Mouse (Mus musculus) 416B (cell line): ENCODE data around the gene Nrf1.

Experiments used
- DNase-seq: peaks from one replicate; pipeline ENCODE4 v3.0.0; 2011; ENCODE audit warnings: low read depth

Nrf1 gene

DNA sequence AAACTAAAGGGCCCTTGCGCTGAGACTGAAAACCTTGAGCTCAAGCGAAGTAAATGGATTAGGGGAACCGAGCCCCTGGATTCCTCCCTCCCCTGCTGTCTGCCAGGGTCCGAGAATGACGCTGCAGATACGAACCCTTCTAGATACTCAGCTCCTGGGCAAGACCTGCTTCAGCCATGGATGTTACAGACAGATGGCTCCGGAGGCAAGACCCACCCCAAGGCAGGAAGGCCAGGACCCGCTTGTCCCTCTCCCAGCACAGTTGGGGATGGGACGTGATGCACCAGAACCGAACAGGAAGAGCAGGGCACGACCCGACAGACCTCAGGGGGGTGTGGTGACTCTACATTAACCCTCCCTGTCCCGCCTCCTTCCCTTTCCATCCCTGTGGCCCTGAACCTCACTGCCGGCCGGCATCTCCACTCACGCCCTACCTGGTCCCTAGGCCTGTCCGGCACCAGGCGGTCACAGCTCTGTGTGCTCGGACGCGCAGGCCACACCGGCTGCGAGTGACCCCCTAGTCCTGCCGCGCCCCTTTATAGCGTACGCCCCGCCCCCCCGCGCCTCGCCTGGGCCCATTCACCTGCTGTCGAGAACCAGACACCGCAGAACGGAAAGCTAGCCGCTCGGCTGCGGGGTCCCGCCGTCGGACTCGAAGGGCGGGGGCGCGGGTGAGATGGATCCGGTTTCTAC lies 127.6 kb downstream of the Nrf1 start:
- no peak for DNase-seq

DNA sequence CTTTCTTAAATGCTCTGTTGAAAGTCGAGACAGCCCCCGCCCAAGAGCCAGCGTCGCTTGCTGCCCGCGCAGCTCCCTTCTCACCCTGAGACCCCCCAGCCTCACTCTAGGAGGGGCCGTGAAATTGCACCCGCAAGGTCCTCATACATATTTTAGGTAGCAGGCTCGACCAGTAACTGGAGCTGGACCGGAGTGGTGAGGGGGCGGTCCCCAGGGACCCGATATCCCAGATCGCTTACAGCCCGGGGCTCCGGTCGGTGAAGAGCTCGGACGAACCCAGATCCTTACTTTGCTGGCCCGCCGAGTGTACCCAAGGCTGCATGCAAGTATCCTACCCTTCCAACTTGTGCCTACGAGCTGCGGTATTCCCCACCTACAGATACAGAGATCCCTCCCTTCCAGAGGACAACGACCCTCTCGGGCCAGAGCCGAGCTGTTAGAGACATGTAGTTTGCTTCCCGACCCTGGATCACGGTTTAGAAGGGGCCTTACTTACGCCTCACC lies 128.2 kb downstream of the Nrf1 start:
- DNase-seq = no peak

DNA sequence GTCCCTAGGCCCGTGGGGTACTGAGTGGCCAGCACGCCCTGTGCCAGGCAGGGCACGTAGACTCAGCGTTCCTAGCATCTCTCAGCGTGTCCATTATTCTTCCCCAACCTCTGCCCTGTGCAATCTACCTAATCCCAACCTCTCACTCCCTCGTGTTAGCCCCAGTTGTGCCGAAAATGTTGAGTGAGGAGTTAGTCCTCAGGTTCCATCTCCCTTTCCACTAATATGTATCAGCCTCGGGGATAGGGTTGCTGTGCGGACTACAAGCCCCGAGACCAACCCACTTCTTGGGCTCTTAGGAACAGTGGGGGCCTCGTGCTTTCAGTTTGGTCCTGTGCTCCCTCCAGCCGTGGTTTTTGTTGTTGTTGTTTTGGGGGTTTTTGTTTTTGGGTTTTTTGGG lies 128.7 kb downstream of the Nrf1 start:
- DNase-seq = no peak

DNA sequence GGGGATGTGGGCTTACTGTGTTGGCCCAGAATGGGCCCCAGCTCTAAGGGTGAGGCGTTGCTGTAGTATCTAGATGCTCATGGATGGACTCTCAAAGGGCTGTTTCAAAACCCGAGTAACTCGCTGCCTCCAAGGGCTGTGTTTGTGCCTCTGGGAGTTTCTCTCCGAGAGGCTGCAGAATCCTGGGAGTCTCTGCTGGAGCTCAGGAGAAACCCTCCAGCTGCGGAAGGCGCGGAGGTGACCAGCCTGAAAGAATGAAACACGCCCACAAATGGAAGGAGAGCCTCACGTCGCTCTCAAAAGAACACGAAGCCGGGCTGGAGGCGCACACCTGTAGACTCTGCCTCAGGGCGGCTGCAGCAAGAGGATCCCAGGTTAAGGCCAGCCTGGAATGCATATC lies 129.5 kb downstream of the Nrf1 start:
- DNase-seq = no peak

DNA sequence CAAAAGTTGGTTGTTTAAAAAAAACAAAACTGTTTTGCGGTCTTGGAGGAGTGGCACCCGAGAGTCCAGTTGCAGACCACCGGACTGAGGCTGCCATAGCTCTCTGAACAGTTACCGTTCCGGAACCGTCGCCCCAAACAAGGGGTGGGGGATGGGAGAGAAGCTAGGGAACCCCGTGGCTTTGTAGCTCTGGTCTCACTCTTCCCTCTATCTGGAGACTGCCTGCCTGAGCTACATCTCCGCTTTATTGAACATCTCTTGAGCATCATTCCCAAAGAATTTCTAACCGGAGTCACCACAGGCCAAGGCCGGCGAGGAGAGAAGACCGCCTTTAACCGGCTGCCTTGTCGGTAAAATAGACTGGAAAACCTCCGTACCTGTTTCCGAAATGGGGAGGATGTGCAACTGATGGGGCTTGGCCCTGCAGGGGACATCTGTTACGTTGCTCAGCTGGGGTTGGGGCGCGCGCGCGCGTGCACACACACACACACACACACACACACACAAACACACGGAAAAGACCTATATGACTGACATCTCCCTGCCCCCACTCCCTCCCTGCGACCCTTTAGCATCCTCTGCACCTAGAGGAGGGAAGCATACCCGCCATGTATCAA lies 130.3 kb downstream of the Nrf1 start:
- no peak for DNase-seq

DNA sequence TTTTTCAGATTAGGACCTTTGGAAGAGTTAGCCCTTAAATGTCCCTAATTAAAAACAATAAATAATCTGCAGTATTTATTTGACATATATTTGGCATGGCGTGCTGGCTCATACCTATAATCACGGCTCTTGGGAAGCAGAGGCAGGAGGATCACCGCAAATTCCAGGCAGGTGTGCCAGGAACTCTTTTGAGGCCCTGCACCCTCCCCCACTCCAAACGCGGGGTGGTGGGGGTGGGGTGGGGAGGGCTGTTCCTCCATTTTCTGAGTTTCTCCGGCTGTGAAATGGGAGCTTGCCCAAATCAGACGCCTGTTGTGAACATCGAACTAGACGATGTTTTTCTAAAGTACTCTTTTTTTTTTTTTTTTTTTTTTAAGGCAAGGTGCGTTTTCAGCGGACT lies 131.3 kb downstream of the Nrf1 start:
- no peak for DNase-seq

DNA sequence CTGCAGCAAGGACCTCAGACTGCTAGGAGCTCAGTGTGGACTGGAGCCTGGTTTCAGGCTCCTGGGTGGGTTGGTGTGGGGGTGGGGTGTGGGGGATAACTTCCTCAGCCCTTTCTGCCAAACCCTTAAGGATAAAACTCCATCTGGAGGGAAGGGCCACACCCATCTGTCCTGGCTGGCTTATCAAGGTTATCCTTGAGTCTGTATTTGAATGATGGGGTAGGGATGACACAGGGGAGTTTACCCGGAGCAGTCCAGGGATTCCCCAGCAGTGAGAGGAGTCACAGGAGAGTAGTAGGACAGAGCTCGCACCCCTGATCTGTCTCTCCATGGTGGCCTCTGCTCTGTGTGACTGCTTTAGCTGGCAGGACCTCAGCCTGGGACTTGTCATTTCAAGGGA lies 132.5 kb downstream of the Nrf1 start:
- DNase-seq = no peak

DNA sequence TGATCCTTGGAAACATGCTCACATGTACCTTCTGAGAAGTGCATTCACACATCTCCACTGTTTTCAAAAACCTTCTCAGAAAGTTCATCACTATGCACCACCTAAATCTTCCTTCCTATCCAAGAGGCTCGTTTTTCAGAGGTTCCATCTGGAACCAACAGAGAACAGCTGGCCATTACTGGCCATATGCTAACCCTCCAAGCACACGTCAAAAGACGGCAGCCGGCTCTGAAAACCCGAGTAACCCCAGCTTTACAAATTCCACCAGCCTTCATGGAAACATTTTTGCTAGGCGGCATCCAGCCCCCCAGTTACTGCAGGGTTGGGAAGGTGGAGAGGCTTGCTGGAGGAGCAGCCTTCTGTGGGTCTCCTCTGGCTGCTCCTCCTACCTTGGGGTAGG lies 134.2 kb downstream of the Nrf1 start:
- DNase-seq = no peak

DNA sequence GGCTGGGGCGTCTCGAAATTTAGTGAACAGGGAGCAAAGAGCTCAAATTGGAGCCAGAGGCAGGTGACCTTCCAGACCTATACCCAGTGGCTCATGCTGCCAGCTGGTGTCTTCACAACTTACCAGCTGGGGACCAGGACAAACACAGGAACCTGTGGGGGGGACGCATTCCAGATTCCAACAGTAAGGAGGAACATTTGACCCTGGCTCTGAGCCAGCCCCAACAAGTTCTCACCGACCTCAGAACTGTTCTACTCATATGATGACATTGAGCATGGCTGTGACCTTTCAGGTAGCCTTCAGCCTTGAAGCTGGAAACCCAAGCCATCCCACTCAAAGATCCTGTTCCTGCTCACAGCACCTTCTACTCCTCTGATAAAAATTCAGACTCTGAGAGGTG lies 135.8 kb downstream of the Nrf1 start:
- no peak for DNase-seq

DNA sequence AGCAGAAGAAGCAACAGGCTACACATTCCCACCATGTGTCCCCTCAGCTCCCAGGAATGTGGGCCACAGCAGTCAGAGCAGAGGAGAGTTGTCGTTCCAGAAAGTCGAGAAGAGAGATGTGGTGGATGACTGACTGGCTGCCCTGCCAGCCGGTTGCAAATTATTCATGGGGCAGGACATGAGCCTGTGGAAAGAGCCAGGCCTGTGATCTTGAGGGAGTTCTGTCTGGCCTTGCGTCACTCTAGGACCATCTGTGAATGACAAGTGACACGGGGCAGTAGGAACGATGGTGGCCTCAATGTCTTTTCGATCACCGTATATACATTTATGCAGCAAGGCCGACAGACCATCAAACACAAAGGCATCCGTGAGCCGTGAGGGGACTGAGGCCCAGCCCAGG lies 147.9 kb downstream of the Nrf1 start:
- no peak for DNase-seq

DNA sequence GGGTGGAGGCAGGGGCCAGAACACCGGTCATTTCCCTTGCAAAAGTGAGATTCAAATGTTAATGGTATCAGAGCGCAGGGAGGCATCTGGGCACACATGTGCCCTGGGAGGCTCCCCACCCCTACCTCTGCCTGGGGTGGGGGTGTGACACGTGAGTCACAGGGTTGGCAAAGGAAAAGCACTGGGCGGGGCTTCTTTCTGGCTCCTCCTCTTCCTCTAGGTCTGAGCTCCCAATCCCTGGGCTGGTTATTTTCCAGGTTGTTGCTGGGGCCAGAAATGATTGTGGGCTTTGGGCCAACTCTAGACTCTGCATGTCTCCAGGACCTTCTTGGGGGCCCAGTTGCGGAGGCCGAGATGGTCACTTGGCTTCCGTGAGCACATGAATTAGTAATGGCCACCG lies 148.4 kb downstream of the Nrf1 start:
- DNase-seq = peak; percentile 53
